Mouse (Mus musculus) liver, adult 2 months (tissue): Measurements from ENCODE around the gene Kcnk13.

ENCODE experiments used
- CTCF ChIP-seq: fragments of 200-500 bp; IDR thresholded peaks from 2 replicates; pipeline ENCODE4 v1.5.1; 2011; ENCODE audit warnings: low read depth, low read length, control low read depth
- POLR2A ChIP-seq: fragments of 200-500 bp; IDR thresholded peaks from 2 replicates; pipeline ENCODE4 v1.6.1; 2011; ENCODE audit warnings: low read length, control low read depth; ENCODE audit not compliant: insufficient read depth; ENCODE audit errors: extremely low read depth

- TF ChIP-seq CTCF (no peak), POLR2A (no peak)
These were observed 89.3 kb downstream of the Kcnk13 start for GRCm38 (mm10) chr12:100053617-100054016.
